Mouse (Mus musculus): Measurements from ENCODE around the gene Olfr549. TPM values are rescaled to one million over a fixed set of nuclear protein-coding genes. Genes with fewer than 3 reads are reported as not detected.

The Olfr549 gene
- polyA plus RNA-seq (2015; fragmentation: Nextera tagmentation; extraction: Ambion mirVana), result not detected in 2 replicates

- Histone ChIP-seq H3K4me3 (no peak within 1 kb of the TSS), H3K4me1 (no peaks in the 10 kb centered on the region), H3K9ac (no peak within 1 kb of the TSS), H3K4me2 (no peak within 1 kb of the TSS), H3K36me3 (no peaks in the 10 kb centered on the region), H3K27ac (no peak within 1 kb of the TSS), H3K27me3 (no peaks in the 10 kb centered on the region), H3K9me3 (no peaks in the 10 kb centered on the region)
- WGBS, result 80% methylated on average over 3 of the region's 3 CpGs
- no peak for ATAC-seq (ENCODE audit: borderline replicate concordance, extremely low read depth, low FRiP score, low TSS enrichment)
Observed at GRCm38 (mm10) chr7:102549570-102549969, at the start of gene Olfr549. Gene Olfr549, plus strand, starts transcription at chr7:102549870.

DNA sequence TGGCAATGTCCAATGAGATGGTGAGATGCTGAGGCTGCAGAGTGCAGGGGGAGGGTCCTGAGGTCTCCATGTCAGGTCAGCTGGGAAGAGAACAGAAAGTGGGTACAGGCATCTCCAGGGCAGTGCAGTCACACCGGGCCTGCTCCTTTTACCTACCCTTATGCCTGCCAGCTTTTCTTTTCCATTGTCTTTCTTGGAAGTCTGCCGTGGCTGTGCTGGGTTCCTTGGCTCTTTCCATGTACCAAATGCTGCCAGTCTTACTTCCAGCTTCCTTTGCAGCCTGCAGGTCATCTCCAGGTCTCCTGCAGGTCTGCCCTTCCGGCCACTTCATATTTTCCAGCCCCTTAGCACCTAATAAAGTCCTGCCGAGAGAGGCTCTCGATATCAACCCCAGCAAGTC, 47.7 kb upstream of the Olfr549 start:
- Histone ChIP-seq H3K9ac (no peak overlapping the region), H3K36me3 (no peaks in the 10 kb centered on the region), H3K4me2 (no peak overlapping the region), H3K4me3 (no peak overlapping the region), H3K27me3 (no peaks in the 10 kb centered on the region), H3K27ac (no peak overlapping the region), H3K9me3 (no peaks in the 10 kb centered on the region), H3K4me1 (no peaks in the 10 kb centered on the region)
- no peak for ATAC-seq (ENCODE audit: borderline replicate concordance, extremely low read depth, low FRiP score, low TSS enrichment)
- 54% methylated on average over 5 of the region's 5 CpGs for WGBS

DNA sequence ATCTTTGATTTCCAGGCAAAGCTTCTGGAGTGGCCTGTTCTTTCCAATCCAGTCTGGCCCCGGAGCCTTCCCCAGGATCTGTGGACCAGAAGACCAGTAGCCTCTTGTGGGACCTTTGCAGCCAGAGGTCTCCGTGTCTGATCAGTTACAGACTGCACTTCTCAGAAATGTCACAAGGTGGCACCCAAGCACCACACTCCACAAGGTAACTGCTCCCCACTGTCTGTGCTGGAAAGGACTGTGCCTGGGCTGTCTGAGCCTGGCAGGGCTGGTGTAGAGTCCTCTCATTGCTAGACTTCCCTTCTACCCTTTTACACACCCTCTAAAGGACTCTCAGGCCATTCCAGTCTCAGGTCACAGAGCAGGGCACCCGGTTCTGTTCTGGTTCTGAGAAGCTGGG, 42.8 kb upstream of the Olfr549 start:
- H3K4me1 ChIP-seq, result no peaks in the 10 kb centered on the region
- H3K27me3 ChIP-seq, result peaks cover 3% of the 10 kb centered on the region; the same call in 1 of the 2 replicates
- 47% methylated on average over 3 of the region's 3 CpGs for WGBS
- H3K36me3 ChIP-seq, result no peaks in the 10 kb centered on the region
- no peaks in the 10 kb centered on the region for H3K9me3 ChIP-seq
- no peak overlapping the region for H3K4me3 ChIP-seq
- no peak overlapping the region for H3K4me2 ChIP-seq
- no peak overlapping the region for H3K27ac ChIP-seq
- no peak overlapping the region for H3K9ac ChIP-seq
- peak; percentile 55; the same call in 1 of the 2 replicates for ATAC-seq (ENCODE audit: borderline replicate concordance, extremely low read depth, low FRiP score, low TSS enrichment)

- no peak for ATAC-seq (ENCODE audit: borderline replicate concordance, extremely low read depth, low FRiP score, low TSS enrichment)
- 86% methylated on average over 9 of the region's 9 CpGs for WGBS
Observed at GRCm38 (mm10) chr7:102508066-102508465, 41.6 kb upstream of the Olfr549 start.

DNA sequence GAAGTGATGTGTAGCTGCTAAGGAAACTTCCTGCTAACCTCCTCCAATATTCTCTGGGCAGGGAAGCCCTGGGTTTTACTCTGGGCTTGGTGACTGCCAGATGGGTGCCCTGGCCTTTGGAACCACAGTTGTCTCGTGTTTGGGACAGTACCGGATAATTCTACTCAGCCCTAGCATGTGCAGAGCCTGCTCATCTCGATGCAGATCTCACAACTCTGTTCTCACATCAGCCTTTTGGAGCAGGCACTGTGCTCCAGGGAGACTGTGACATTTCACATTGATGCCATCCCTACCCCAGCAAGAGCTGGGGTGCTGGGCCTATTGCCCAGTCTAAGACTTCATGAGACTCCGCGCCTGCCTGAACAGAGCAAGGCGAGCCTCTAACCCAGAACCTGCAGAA, 41.0 kb upstream of the Olfr549 start:
- Histone ChIP-seq H3K9ac (no peak overlapping the region), H3K4me1 (0 out of 2 replicates have a peak, but pooled peaks cover 3% of the 10 kb centered on the region), H3K4me2 (no peak overlapping the region), H3K9me3 (no peaks in the 10 kb centered on the region), H3K4me3 (no peak overlapping the region), H3K27ac (no peak overlapping the region), H3K36me3 (no peaks in the 10 kb centered on the region), H3K27me3 (peaks cover 11% of the 10 kb centered on the region; the same call in 1 of the 2 replicates)
- WGBS, result 85% methylated on average over 6 of the region's 6 CpGs
- ATAC-seq (ENCODE audit: borderline replicate concordance, extremely low read depth, low FRiP score, low TSS enrichment), result no peak

More at GRCm38 (mm10) chr7:102508066-102508465, 41.6 kb upstream of the Olfr549 start:
- H3K36me3 ChIP-seq, result no peaks in the 10 kb centered on the region
- H3K27ac ChIP-seq, result no peak overlapping the region
- peaks cover 10% of the 10 kb centered on the region; the same call in 1 of the 2 replicates for H3K27me3 ChIP-seq
- no peak overlapping the region for H3K4me2 ChIP-seq
- H3K9me3 ChIP-seq, result no peaks in the 10 kb centered on the region
- 0 out of 2 replicates have a peak, but pooled peaks cover 3% of the 10 kb centered on the region for H3K4me1 ChIP-seq
- H3K4me3 ChIP-seq, result no peak overlapping the region
- H3K9ac ChIP-seq, result no peak overlapping the region

DNA sequence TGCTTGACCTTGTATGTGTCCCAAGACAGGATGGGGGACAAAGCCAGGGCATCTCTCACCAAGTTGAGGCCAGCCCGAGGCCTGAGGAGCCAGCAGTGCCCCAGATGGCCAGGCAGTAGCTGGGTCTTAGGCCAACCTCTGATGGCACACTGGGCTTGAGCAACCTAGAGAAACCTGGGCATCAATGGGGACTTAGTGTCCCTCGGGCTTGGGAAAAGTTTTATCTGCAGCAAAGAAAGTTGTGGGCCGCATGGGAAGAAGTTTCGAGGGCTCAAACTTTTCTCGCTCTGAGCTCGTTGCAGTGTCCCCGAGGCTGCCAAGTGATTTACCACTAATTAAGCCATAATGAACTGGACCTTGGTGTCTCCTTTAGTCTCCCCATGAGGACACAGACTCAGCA, 39.9 kb upstream of the Olfr549 start:
- Histone ChIP-seq H3K27ac (no peak overlapping the region), H3K9ac (no peak overlapping the region), H3K27me3 (peaks cover 19% of the 10 kb centered on the region; the same call in 1 of the 2 replicates), H3K4me3 (no peak overlapping the region), H3K36me3 (no peaks in the 10 kb centered on the region), H3K4me1 (0 out of 2 replicates have a peak, but pooled peaks cover 3% of the 10 kb centered on the region), H3K4me2 (no peak overlapping the region), H3K9me3 (no peaks in the 10 kb centered on the region)
- ATAC-seq (ENCODE audit: borderline replicate concordance, extremely low read depth, low FRiP score, low TSS enrichment), result no peak
- WGBS, result 81% methylated on average over 7 of the region's 7 CpGs

- no peak for ATAC-seq (ENCODE audit: borderline replicate concordance, extremely low read depth, low FRiP score, low TSS enrichment)
- Histone ChIP-seq H3K4me3 (no peak overlapping the region), H3K27ac (no peak overlapping the region)
Observed at GRCm38 (mm10) chr7:102511927-102512326, 37.7 kb upstream of the Olfr549 start.

GRCm38 (mm10) chr7:102512814-102513435, 36.7 kb upstream of the Olfr549 start:
- peaks cover 19% of the 10 kb centered on the region; the same call in 1 of the 2 replicates for H3K27me3 ChIP-seq
- WGBS, result under 1% methylated on average over 54 of the region's 54 CpGs
- peak; percentile 91 for ATAC-seq (ENCODE audit: borderline replicate concordance, extremely low read depth, low FRiP score, low TSS enrichment)
- H3K4me2 ChIP-seq, result peak overlapping the region; percentile 95
- H3K27ac ChIP-seq, result no peak overlapping the region
- H3K36me3 ChIP-seq, result no peaks in the 10 kb centered on the region
- H3K4me1 ChIP-seq, result 0 out of 2 replicates have a peak, but pooled peaks cover 7% of the 10 kb centered on the region
- H3K9me3 ChIP-seq, result no peaks in the 10 kb centered on the region
- H3K4me3 ChIP-seq, result peak overlapping the region; percentile 47
- peak overlapping the region; percentile 63 for H3K9ac ChIP-seq

More at GRCm38 (mm10) chr7:102511927-102512326, 37.7 kb upstream of the Olfr549 start:
- Histone ChIP-seq H3K4me2 (no peak overlapping the region), H3K4me1 (0 out of 2 replicates have a peak, but pooled peaks cover 7% of the 10 kb centered on the region), H3K36me3 (no peaks in the 10 kb centered on the region), H3K9me3 (no peaks in the 10 kb centered on the region), H3K27me3 (peaks cover 19% of the 10 kb centered on the region; the same call in 1 of the 2 replicates), H3K9ac (no peak overlapping the region)
- WGBS, result 87% methylated on average over 10 of the region's 10 CpGs

GRCm38 (mm10) chr7:102514144-102514543, 35.5 kb upstream of the Olfr549 start:
- Histone ChIP-seq H3K27me3 (peaks cover 19% of the 10 kb centered on the region; the same call in 1 of the 2 replicates), H3K9ac (no peak overlapping the region), H3K36me3 (no peaks in the 10 kb centered on the region), H3K4me1 (0 out of 2 replicates have a peak, but pooled peaks cover 7% of the 10 kb centered on the region), H3K4me2 (no peak overlapping the region), H3K9me3 (no peaks in the 10 kb centered on the region), H3K27ac (no peak overlapping the region), H3K4me3 (no peak overlapping the region)
- WGBS, result 49% methylated on average over 4 of the region's 4 CpGs
- no peak for ATAC-seq (ENCODE audit: borderline replicate concordance, extremely low read depth, low FRiP score, low TSS enrichment)

GRCm38 (mm10) chr7:102516261-102517050, 33.2 kb upstream of the Olfr549 start:
- Histone ChIP-seq H3K9ac (no peak overlapping the region), H3K36me3 (no peaks in the 10 kb centered on the region), H3K4me1 (0 out of 2 replicates have a peak, but pooled peaks cover 7% of the 10 kb centered on the region), H3K4me3 (no peak overlapping the region), H3K9me3 (no peaks in the 10 kb centered on the region), H3K27ac (no peak overlapping the region), H3K27me3 (peaks cover 19% of the 10 kb centered on the region; the same call in 1 of the 2 replicates), H3K4me2 (no peak overlapping the region)
- ATAC-seq (ENCODE audit: borderline replicate concordance, extremely low read depth, low FRiP score, low TSS enrichment), result no peak
- 51% methylated on average over 10 of the region's 10 CpGs for WGBS

DNA sequence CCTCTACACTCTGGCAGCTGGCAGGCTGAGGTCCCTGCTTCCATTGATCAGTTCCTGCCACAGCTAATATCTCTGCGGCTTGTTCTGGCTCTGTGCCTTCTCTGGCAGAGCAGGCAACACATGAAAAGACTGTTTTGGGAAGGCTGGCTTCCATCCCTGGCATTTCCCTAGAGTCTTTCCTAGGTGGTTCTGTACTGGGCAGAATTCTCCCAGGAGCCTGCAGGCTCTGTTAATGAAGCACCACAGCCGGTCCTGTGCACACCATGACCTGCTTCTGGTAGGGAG, 32.7 kb upstream of the Olfr549 start:
- peaks cover 15% of the 10 kb centered on the region; the same call in 1 of the 2 replicates for H3K27me3 ChIP-seq
- H3K9me3 ChIP-seq, result no peaks in the 10 kb centered on the region
- no peak overlapping the region for H3K4me3 ChIP-seq
- no peak overlapping the region for H3K4me2 ChIP-seq
- H3K27ac ChIP-seq, result no peak overlapping the region
- 0 out of 2 replicates have a peak, but pooled peaks cover 7% of the 10 kb centered on the region for H3K4me1 ChIP-seq
- WGBS, result 70% methylated on average over 2 of the region's 2 CpGs
- H3K36me3 ChIP-seq, result no peaks in the 10 kb centered on the region
- H3K9ac ChIP-seq, result no peak overlapping the region
- no peak for ATAC-seq (ENCODE audit: borderline replicate concordance, extremely low read depth, low FRiP score, low TSS enrichment)

GRCm38 (mm10) chr7:102529052-102529451, 20.6 kb upstream of the Olfr549 start:
- H3K27me3 ChIP-seq, result no peaks in the 10 kb centered on the region
- H3K9me3 ChIP-seq, result no peaks in the 10 kb centered on the region
- no peaks in the 10 kb centered on the region for H3K4me1 ChIP-seq
- 73% methylated on average over 1 of the region's 1 CpGs for WGBS
- no peak overlapping the region for H3K27ac ChIP-seq
- no peak overlapping the region for H3K9ac ChIP-seq
- no peak overlapping the region for H3K4me3 ChIP-seq
- H3K4me2 ChIP-seq, result no peak overlapping the region
- H3K36me3 ChIP-seq, result no peaks in the 10 kb centered on the region
- no peak for ATAC-seq (ENCODE audit: borderline replicate concordance, extremely low read depth, low FRiP score, low TSS enrichment)
